Mouse (Mus musculus): ENCODE results near the gene Gm45785. TPM values are rescaled to one million over a fixed set of nuclear protein-coding genes. Genes with fewer than 3 reads are reported as not detected.

Gene Gm45785
- total and polyA plus RNA-seq, 3 experiments: not detected

GRCm38 (mm10) chr7:140821653-140822329 is 34.3 kb downstream of the Gm45785 start, which contains the start of gene Zfp941:
Gene Zfp941, minus strand, starts transcription at chr7:140822178.
- no peak for DNase-seq (ENCODE audit: low read depth, low spot score)
- Histone ChIP-seq H3K36me3 (ENCODE audit: control insufficient read depth in 1 of 2, insufficient read depth in 2 of 2, low read length in 2 of 2) (no peaks in the 10 kb centered on the region), H3K4me3 (ENCODE audit: control insufficient read depth in 1 of 2, insufficient read depth in 1 of 2, low read depth in 2 of 2, low read length in 2 of 2) (no peak within 1 kb of the TSS), H3K27me3 (ENCODE audit: control insufficient read depth in 1 of 2, insufficient read depth in 2 of 2, low read length in 2 of 2) (peaks cover 13 to 22% of the 10 kb centered on the region in 2 experiments), H3K9me3 (replicated peaks; ENCODE audit: insufficient read depth, low read length) (no peaks in the 10 kb centered on the region), H3K79me2 (ENCODE audit: control insufficient read depth, insufficient read depth, low read length, poor library complexity) (no peaks in the 10 kb centered on the region), H3K9ac (ENCODE audit: control insufficient read depth, low read depth, low read length, poor library complexity, severe bottlenecking) (no peak within 1 kb of the TSS), H3K27ac (ENCODE audit: control insufficient read depth, low read depth, low read length) (no peak within 1 kb of the TSS), H3K4me1 (ENCODE audit: control insufficient read depth in 1 of 2, insufficient read depth in 2 of 2, low read length in 2 of 2) (no peaks in the 10 kb centered on the region)
- TF ChIP-seq POLR2A (IDR thresholded peaks at IDR 0.05; ENCODE audit: control insufficient read depth in 1 of 2, insufficient read depth in 1 of 2, low read depth in 1 of 2, low read length in 2 of 2, poor library complexity in 1 of 2) (no peak), UBTF (IDR thresholded peaks at IDR 0.05; ENCODE audit: borderline replicate concordance, insufficient read depth, low read depth, low read length) (no peak), ZKSCAN1 (IDR thresholded peaks at IDR 0.05; ENCODE audit: low read depth, low read length) (no peak)

DNA sequence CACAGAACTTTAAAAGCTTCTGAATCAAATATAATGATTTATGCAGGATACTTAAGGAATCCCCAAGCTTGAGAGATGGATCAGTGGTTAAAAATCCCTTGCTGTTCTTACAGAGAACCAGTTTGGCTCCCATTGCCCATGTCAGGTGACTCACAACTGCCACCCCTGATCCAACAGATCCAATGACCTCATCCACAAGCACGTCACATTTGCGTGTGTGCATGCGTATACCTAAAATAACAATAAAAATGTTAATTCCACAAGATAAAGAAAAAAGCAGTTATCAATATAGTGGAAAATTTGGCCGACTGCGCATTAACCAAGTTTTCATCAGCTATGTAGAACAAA is 34.9 kb downstream of the Gm45785 start:
- TF ChIP-seq MAX (IDR thresholded peaks at IDR 0.05; ENCODE audit: low read length) (no peak), MAFK (IDR thresholded peaks at IDR 0.05; ENCODE audit: borderline replicate concordance, low read depth, low read length) (no peak), CHD1 (IDR thresholded peaks at IDR 0.05; ENCODE audit: low read depth, low read length) (no peak), TCF12 (IDR thresholded peaks at IDR 0.05; ENCODE audit: low read depth, low read length) (no peak)
- Histone ChIP-seq H3K9ac (ENCODE audit: control insufficient read depth, low read depth, low read length, poor library complexity, severe bottlenecking) (no peak overlapping the region), H3K4me1 (ENCODE audit: control insufficient read depth in 1 of 2, insufficient read depth in 2 of 2, low read length in 2 of 2) (no peaks in the 10 kb centered on the region), H3K4me3 (ENCODE audit: control insufficient read depth in 1 of 2, insufficient read depth in 1 of 2, low read depth in 2 of 2, low read length in 2 of 2) (no peak overlapping the region), H3K79me2 (ENCODE audit: control insufficient read depth, insufficient read depth, low read length, poor library complexity) (no peaks in the 10 kb centered on the region), H3K27me3 (ENCODE audit: control insufficient read depth in 1 of 2, insufficient read depth in 2 of 2, low read length in 2 of 2) (peaks cover 13 to 25% of the 10 kb centered on the region in 2 experiments), H3K9me3 (replicated peaks; ENCODE audit: insufficient read depth, low read length) (no peaks in the 10 kb centered on the region), H3K36me3 (ENCODE audit: control insufficient read depth in 1 of 2, insufficient read depth in 2 of 2, low read length in 2 of 2) (no peaks in the 10 kb centered on the region), H3K27ac (ENCODE audit: control insufficient read depth, low read depth, low read length) (no peak overlapping the region)
- DNase-seq (ENCODE audit: low read depth, low spot score): no peak

GRCm38 (mm10) chr7:140820173-140820572 is 36.0 kb downstream of the Gm45785 start:
- H3K4me3 ChIP-seq (ENCODE audit: control insufficient read depth in 1 of 2, insufficient read depth in 1 of 2, low read depth in 2 of 2, low read length in 2 of 2): no peak overlapping the region
- no peaks in the 10 kb centered on the region for H3K4me1 ChIP-seq (ENCODE audit: control insufficient read depth in 1 of 2, insufficient read depth in 2 of 2, low read length in 2 of 2)

More at GRCm38 (mm10) chr7:140820173-140820572, 36.0 kb downstream of the Gm45785 start:
- Histone ChIP-seq H3K79me2 (ENCODE audit: control insufficient read depth, insufficient read depth, low read length, poor library complexity) (no peaks in the 10 kb centered on the region), H3K27ac (ENCODE audit: control insufficient read depth, low read depth, low read length) (no peak overlapping the region), H3K9ac (ENCODE audit: control insufficient read depth, low read depth, low read length, poor library complexity, severe bottlenecking) (no peak overlapping the region), H3K27me3 (ENCODE audit: control insufficient read depth in 1 of 2, insufficient read depth in 2 of 2, low read length in 2 of 2) (peaks cover 13 to 28% of the 10 kb centered on the region in 2 experiments), H3K9me3 (replicated peaks; ENCODE audit: insufficient read depth, low read length) (no peaks in the 10 kb centered on the region), H3K36me3 (ENCODE audit: control insufficient read depth in 1 of 2, insufficient read depth in 2 of 2, low read length in 2 of 2) (no peaks in the 10 kb centered on the region)
- TF ChIP-seq KAT2A (conservative IDR thresholded peaks at IDR 0.05; ENCODE audit: low read depth, low read length) (no peak), RCOR1 (IDR thresholded peaks at IDR 0.05; ENCODE audit: low read depth, low read length) (no peak), UBTF (IDR thresholded peaks at IDR 0.05; ENCODE audit: borderline replicate concordance, insufficient read depth, low read depth, low read length) (no peak), MYC (IDR thresholded peaks at IDR 0.05; ENCODE audit: low read depth, low read length) (no peak), TBP (IDR thresholded peaks at IDR 0.05; ENCODE audit: low read depth, low read length) (no peak), ZC3H11A (IDR thresholded peaks at IDR 0.05; ENCODE audit: low read depth, low read length) (no peak), ZKSCAN1 (IDR thresholded peaks at IDR 0.05; ENCODE audit: low read depth, low read length) (no peak), E2F4 (IDR thresholded peaks at IDR 0.05; ENCODE audit: borderline replicate concordance, low read depth, low read length) (no peak), POLR2A (IDR thresholded peaks at IDR 0.05; ENCODE audit: control insufficient read depth in 1 of 2, insufficient read depth in 1 of 2, low read depth in 1 of 2, low read length in 2 of 2, poor library complexity in 1 of 2) (no peak), BHLHE40 (IDR thresholded peaks at IDR 0.05; ENCODE audit: borderline replicate concordance, low read depth, low read length) (no peak), GATA1 (IDR thresholded peaks at IDR 0.05; ENCODE audit: low read depth, low read length) (no peak), MAFK (IDR thresholded peaks at IDR 0.05; ENCODE audit: borderline replicate concordance, low read depth, low read length) (no peak), MAZ (IDR thresholded peaks at IDR 0.05; ENCODE audit: low read depth, low read length) (no peak), MEF2A (IDR thresholded peaks at IDR 0.05; ENCODE audit: extremely low read depth, insufficient replicate concordance, low read depth, low read length, poor library complexity, severe bottlenecking) (no peak), TAL1 (IDR thresholded peaks at IDR 0.05; ENCODE audit: low read length) (no peak)
- DNase-seq (ENCODE audit: low read depth, low spot score): no peak

Data from MEL (cell line).